Mouse (Mus musculus) cerebellum, postnatal 10 days (tissue): ENCODE data around the gene Mslnl.

Experiments used
- DNase-seq, 2 experiments: peaks; one replicate each; pipeline ENCODE4 v3.0.0; 2021; ENCODE audit warnings: mixed read lengths in 2 of 2

Gene Mslnl

GRCm38 (mm10) chr17:25786781-25787504 lies 51.1 kb downstream of the Mslnl start:
- DNase-seq, result no peak

DNA sequence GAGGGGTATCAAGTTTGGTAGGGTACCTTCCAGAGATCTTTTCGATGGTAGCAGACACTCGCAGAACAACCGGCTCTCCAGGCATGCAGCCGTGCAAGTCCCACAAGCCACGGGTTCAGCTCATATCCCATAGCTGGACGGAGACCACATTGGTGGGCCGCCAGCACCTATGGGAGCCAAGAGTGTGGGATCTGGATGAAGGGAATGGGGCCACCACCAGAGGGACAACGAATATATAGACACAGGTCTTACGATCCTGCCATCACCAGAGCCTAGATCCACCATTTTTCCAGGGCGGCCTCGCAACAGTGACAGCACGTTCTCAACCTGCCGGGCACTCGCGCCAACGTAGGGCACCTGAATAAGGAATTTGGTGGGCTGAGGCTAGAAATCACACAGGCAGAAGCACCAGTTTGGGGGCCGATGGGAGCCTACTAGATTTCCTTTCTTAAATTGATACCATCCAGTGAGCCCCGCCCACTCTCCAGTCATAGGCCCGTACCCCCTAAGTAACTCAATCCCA lies 55.5 kb downstream of the Mslnl start:
- peak in 1 of 2 experiments; percentile 44 for DNase-seq

GRCm38 (mm10) chr17:25791843-25792527 lies 56.1 kb downstream of the Mslnl start:
- DNase-seq, result peak; percentile 92 to 94

DNA sequence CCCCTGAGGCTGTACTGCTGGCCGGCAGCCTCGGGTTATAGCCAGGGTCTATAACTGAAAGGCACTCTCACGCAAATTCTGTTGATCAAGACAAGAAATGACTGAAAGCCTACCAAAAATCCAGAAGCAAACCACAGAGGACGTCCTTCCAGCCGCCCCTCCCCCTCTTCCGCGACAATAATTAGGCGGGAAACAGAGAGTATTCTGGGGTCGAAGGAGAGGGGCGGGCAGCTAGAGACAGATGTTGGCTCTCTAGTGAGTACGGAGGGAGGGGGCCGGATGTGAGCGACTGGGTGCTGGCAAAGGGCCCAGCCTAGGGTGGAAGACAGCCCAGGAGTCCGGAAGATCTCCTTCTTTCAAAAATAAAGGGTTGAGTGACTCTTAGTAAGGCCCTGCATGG lies 56.8 kb downstream of the Mslnl start, which contains the start of gene Fam173a:
Gene Fam173a, minus strand, starts transcription at position 287 of the 400 bp plus-strand sequence.
- DNase-seq, result peak; percentile 75 to 77

DNA sequence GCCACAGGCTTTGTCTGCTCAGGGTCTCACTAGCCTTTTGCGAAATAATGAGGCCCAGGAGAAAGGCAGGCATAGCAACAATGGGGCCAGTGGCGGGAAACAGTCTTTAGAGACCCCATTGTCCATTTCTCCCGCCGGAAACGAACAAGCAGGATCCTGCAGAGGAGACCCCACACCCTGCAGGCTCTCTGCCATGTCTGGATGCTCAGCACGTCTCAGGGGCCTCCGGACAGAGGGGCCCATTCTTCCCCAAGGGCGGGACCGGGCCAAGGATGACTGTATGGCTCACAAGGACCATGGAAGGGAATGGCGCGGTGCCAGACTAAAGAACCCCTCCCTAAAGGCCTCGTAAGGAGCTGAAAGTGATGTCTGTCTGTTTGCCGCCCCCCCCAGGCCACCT lies 58.4 kb downstream of the Mslnl start:
- DNase-seq, result peak in 1 of 2 experiments; percentile 51

GRCm38 (mm10) chr17:25794998-25795397 lies 59.2 kb downstream of the Mslnl start:
- no peak for DNase-seq

DNA sequence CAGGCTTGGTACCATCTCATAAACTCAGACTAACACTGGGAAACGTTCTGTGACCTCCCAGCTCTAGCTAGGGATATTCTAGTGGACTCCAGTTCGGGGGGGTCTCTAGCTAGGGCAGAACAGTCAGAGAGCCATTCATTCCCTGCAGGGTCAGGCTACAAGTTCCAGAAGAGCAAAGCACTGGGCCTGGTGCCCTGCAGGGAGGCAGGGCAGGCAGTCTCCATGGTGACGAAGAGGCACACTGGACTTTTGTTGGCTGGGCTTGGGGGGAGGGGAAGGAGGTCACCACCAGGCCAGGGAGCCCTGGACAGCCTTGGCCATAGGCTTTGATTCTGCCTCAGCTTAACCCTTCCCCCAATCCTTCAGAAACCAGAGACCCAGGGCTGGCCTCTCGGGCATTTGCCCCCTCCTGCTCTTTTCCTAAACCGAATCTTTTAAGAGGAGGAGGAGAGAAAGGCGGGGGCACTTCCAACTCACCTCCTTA lies 59.8 kb downstream of the Mslnl start, which contains the start of gene AC134908.4:
Gene AC134908.4, minus strand, starts transcription at position 51 of the 484 bp plus-strand sequence.
- DNase-seq, result peak in 1 of 2 experiments; percentile 67

GRCm38 (mm10) chr17:25796211-25796771 lies 60.4 kb downstream of the Mslnl start:
- DNase-seq, result peak in 1 of 2 experiments; percentile 60

GRCm38 (mm10) chr17:25796951-25797369 lies 61.1 kb downstream of the Mslnl start, which contains the start of gene Metrn:
TSS of gene Metrn (minus strand) at chr17:25797136.
- peak; percentile 86 to 93 for DNase-seq
